7 mouse cellular contexts compared by ENCODE assay signal in genomic region chr5:33995843-33996693, GRCm38 (mm10). TPM values are rescaled to one million over a fixed set of nuclear protein-coding genes. Genes with fewer than 3 reads are reported as not detected.
DNase-seq lines count a peak whose midpoint lies in the region; ATAC-seq lines count a peak whose summit lies in the region.

Gene Nat8l (plus strand): TSS chr5:33995984.

- H3K4me2 ChIP-seq in intestine, embryonic 16.5 days (ENCODE audit: low read depth, low read length) = peak within 1 kb of the TSS; percentile 95
- peak within 1 kb of the TSS; percentile 99 for H3K4me2 ChIP-seq in limb, embryonic 15.5 days

- H3K9me3 ChIP-seq in intestine, embryonic 16.5 days (ENCODE audit: control insufficient read depth, low read length) = no peaks in the 10 kb centered on the region
- H3K9me3 ChIP-seq in limb, embryonic 15.5 days = no peaks in the 10 kb centered on the region

- H3K9ac ChIP-seq in intestine, embryonic 16.5 days (ENCODE audit: low read depth, low read length) = peak within 1 kb of the TSS; percentile 56
- peak within 1 kb of the TSS; percentile 28; the same call in 1 of the 2 replicates for H3K9ac ChIP-seq in limb, embryonic 15.5 days

- peak; percentile 75 for DNase-seq in adrenal gland, postnatal 10 days
- peak; percentile 94 to 96 for DNase-seq in cerebellum, postnatal 10 days
- peak; percentile 86 to 87 for DNase-seq in frontal cortex, postnatal 14 days (ENCODE audit: low spot score in 2 of 2)
- DNase-seq in testis, postnatal 10 days (ENCODE audit: low spot score) = peak; percentile 63

- H3K4me3 ChIP-seq in intestine, embryonic 16.5 days (ENCODE audit: low read length) = peak within 1 kb of the TSS; percentile 62
- peak within 1 kb of the TSS; percentile 69 for H3K4me3 ChIP-seq in limb, embryonic 15.5 days

- H3K27me3 ChIP-seq in intestine, embryonic 16.5 days (replicated peaks; ENCODE audit: control insufficient read depth, insufficient read depth, low read length) = peaks cover 39% of the 10 kb centered on the region
- peaks cover 64% of the 10 kb centered on the region for H3K27me3 ChIP-seq in limb, embryonic 15.5 days

- under 1% methylated on average over 88 of the region's 90 CpGs for WGBS in intestine, embryonic 16.5 days
- WGBS in limb, embryonic 15.5 days = under 1% methylated on average over 89 of the region's 90 CpGs

- no peak within 1 kb of the TSS for H3K27ac ChIP-seq in intestine, embryonic 16.5 days (ENCODE audit: low read length)
- H3K27ac ChIP-seq in limb, embryonic 15.5 days = no peak within 1 kb of the TSS

- peaks cover 10% of the 10 kb centered on the region; the same call in 1 of the 2 replicates for H3K4me1 ChIP-seq in intestine, embryonic 16.5 days (ENCODE audit: control insufficient read depth, insufficient read depth, low read length)
- H3K4me1 ChIP-seq in limb, embryonic 15.5 days = peaks cover 28% of the 10 kb centered on the region

- ATAC-seq in intestine, embryonic 16.5 days = peak; percentile 75
- ATAC-seq in limb, embryonic 15.5 days (ENCODE audit: insufficient number of reproducible peaks, low FRiP score, low TSS enrichment, low read depth) = peak; percentile 77; the same call in 1 of the 2 replicates
- peak; percentile 57 for ATAC-seq in monocyte, adult 5-6 weeks (replicated peaks; ENCODE audit: insufficient number of reproducible peaks, low FRiP score, low TSS enrichment, poor library complexity, severe bottlenecking)

- no peaks in the 10 kb centered on the region for H3K36me3 ChIP-seq in intestine, embryonic 16.5 days (ENCODE audit: control insufficient read depth, insufficient read depth, low read length)
- H3K36me3 ChIP-seq in limb, embryonic 15.5 days = no peaks in the 10 kb centered on the region

RNA-seq across cellular contexts. Expression of gene Nat8l, which starts in this region (rescaled TPM):
- 10 to 100 TPM; 19.6 to 30.1 TPM for total RNA-seq in adrenal gland, postnatal 10 days (2021)
- 0.17 and 0.22 TPM in 2 replicates for polyA plus RNA-seq in intestine, embryonic 16.5 days (2015; fragmentation: Nextera tagmentation; extraction: Ambion mirVana)
- 0.36 and 0.43 TPM in 2 replicates for polyA plus RNA-seq in limb, embryonic 15.5 days (2015; fragmentation: Nextera tagmentation; extraction: Ambion mirVana)
- total RNA-seq in monocyte, adult 5-6 weeks (2017) = 8.2 to 9.5 TPM (median 8.4 TPM) in 3 replicates

Comparison
In these comparisons a context has a peak if more than half of its experiments do, and no peak if none do; other contexts are left out.
1. Peak in ATAC-seq, H3K4me3 ChIP-seq, H3K9ac ChIP-seq and H3K4me2 ChIP-seq in intestine, embryonic 16.5 days; RNA of the gene not detected or under 1 TPM.
2. Peak in ATAC-seq, H3K4me3 ChIP-seq, H3K9ac ChIP-seq and H3K4me2 ChIP-seq in limb, embryonic 15.5 days; RNA of the gene not detected or under 1 TPM.